Mouse (Mus musculus) liver, embryonic 14.5 days (tissue): Measurements from ENCODE around the gene Lpar5.

Experiments
- CTCF ChIP-seq: IDR thresholded peaks from 2 replicates; pipeline ENCODE4 v1.5.1; 2016; ENCODE audit warnings: antibody characterized with exemption, low read depth, control low read depth
- EP300 ChIP-seq: IDR thresholded peaks from 2 replicates; pipeline ENCODE4 v1.6.1; 2016; ENCODE audit warnings: antibody characterized with exemption, low read depth

- TF ChIP-seq CTCF (peak; percentile 41), EP300 (no peak)
Measured at GRCm38 (mm10) chr6:125107705-125108104, 40.0 kb downstream of the Lpar5 start.
